Mouse (Mus musculus): ENCODE measurements around the gene Il17rd. TPM values are rescaled to one million over a fixed set of nuclear protein-coding genes. Genes with fewer than 3 reads are reported as not detected.

Gene Il17rd
- polyA plus RNA-seq, 1 experiment from 2014 or later, result 1.9 TPM

GRCm38 (mm10) chr14:27116577-27117165, 77.9 kb downstream of the Il17rd start:
- Histone ChIP-seq H3K36me3 (ENCODE audit: control insufficient read depth, insufficient read depth, low read length) (no peaks in the 10 kb centered on the region), H3K4me3 (ENCODE audit: low read depth, low read length) (no peak overlapping the region), H3K27me3 (ENCODE audit: control insufficient read depth, insufficient read depth, low read depth, low read length) (peaks cover 23% of the 10 kb centered on the region), H3K9me3 (replicated peaks; ENCODE audit: control insufficient read depth, low read length, poor library complexity, severe bottlenecking) (no peaks in the 10 kb centered on the region), H3K4me2 (ENCODE audit: low read length) (no peak overlapping the region), H3K27ac (ENCODE audit: low read length) (no peak overlapping the region), H3K4me1 (ENCODE audit: control insufficient read depth, insufficient read depth, low read length) (peaks cover 11% of the 10 kb centered on the region), H3K9ac (ENCODE audit: low read depth, low read length) (no peak overlapping the region)
- WGBS, result 76% methylated on average over 4 of the region's 4 CpGs
- ATAC-seq, result no peak

GRCm38 (mm10) chr14:27118546-27118945, 79.8 kb downstream of the Il17rd start:
- Histone ChIP-seq H3K4me2 (ENCODE audit: low read length) (no peak overlapping the region), H3K36me3 (ENCODE audit: control insufficient read depth, insufficient read depth, low read length) (no peaks in the 10 kb centered on the region), H3K27me3 (ENCODE audit: control insufficient read depth, insufficient read depth, low read depth, low read length) (peaks cover 20% of the 10 kb centered on the region), H3K4me1 (ENCODE audit: control insufficient read depth, insufficient read depth, low read length) (peaks cover 11% of the 10 kb centered on the region), H3K9me3 (replicated peaks; ENCODE audit: control insufficient read depth, low read length, poor library complexity, severe bottlenecking) (no peaks in the 10 kb centered on the region), H3K4me3 (ENCODE audit: low read depth, low read length) (no peak overlapping the region), H3K27ac (ENCODE audit: low read length) (no peak overlapping the region), H3K9ac (ENCODE audit: low read depth, low read length) (no peak overlapping the region)
- no peak for ATAC-seq
- WGBS, result 84% methylated on average over 5 of the region's 5 CpGs

GRCm38 (mm10) chr14:27122646-27123045, 83.9 kb downstream of the Il17rd start:
- H3K27ac ChIP-seq (ENCODE audit: low read length), result no peak overlapping the region
- H3K36me3 ChIP-seq (ENCODE audit: control insufficient read depth, insufficient read depth, low read length), result no peaks in the 10 kb centered on the region
- no peak overlapping the region for H3K4me3 ChIP-seq (ENCODE audit: low read depth, low read length)
- no peak for ATAC-seq
- WGBS, result 77% methylated on average over 3 of the region's 3 CpGs
- no peaks in the 10 kb centered on the region for H3K9me3 ChIP-seq (replicated peaks; ENCODE audit: control insufficient read depth, low read length, poor library complexity, severe bottlenecking)
- H3K27me3 ChIP-seq (ENCODE audit: control insufficient read depth, insufficient read depth, low read depth, low read length), result peaks cover 5% of the 10 kb centered on the region; the same call in 1 of the 2 replicates
- no peak overlapping the region for H3K4me2 ChIP-seq (ENCODE audit: low read length)
- no peak overlapping the region for H3K9ac ChIP-seq (ENCODE audit: low read depth, low read length)
- no peaks in the 10 kb centered on the region for H3K4me1 ChIP-seq (ENCODE audit: control insufficient read depth, insufficient read depth, low read length)

GRCm38 (mm10) chr14:27123543-27123942, 84.8 kb downstream of the Il17rd start:
- no peaks in the 10 kb centered on the region for H3K27me3 ChIP-seq (ENCODE audit: control insufficient read depth, insufficient read depth, low read depth, low read length)
- no peak overlapping the region for H3K9ac ChIP-seq (ENCODE audit: low read depth, low read length)
- whole genome bisulfite sequencing, result 56% methylated on average over 8 of the region's 8 CpGs
- no peaks in the 10 kb centered on the region for H3K4me1 ChIP-seq (ENCODE audit: control insufficient read depth, insufficient read depth, low read length)
- no peak overlapping the region for H3K4me2 ChIP-seq (ENCODE audit: low read length)
- H3K4me3 ChIP-seq (ENCODE audit: low read depth, low read length), result no peak overlapping the region
- H3K9me3 ChIP-seq (replicated peaks; ENCODE audit: control insufficient read depth, low read length, poor library complexity, severe bottlenecking), result no peaks in the 10 kb centered on the region
- no peak overlapping the region for H3K27ac ChIP-seq (ENCODE audit: low read length)
- no peaks in the 10 kb centered on the region for H3K36me3 ChIP-seq (ENCODE audit: control insufficient read depth, insufficient read depth, low read length)
- ATAC-seq, result no peak

- Histone ChIP-seq H3K9me3 (replicated peaks; ENCODE audit: control insufficient read depth, low read length, poor library complexity, severe bottlenecking) (no peaks in the 10 kb centered on the region), H3K4me3 (ENCODE audit: low read depth, low read length) (no peak overlapping the region), H3K27me3 (ENCODE audit: control insufficient read depth, insufficient read depth, low read depth, low read length) (no peaks in the 10 kb centered on the region), H3K4me2 (ENCODE audit: low read length) (no peak overlapping the region), H3K27ac (ENCODE audit: low read length) (no peak overlapping the region), H3K4me1 (ENCODE audit: control insufficient read depth, insufficient read depth, low read length) (no peaks in the 10 kb centered on the region), H3K9ac (ENCODE audit: low read depth, low read length) (no peak overlapping the region), H3K36me3 (ENCODE audit: control insufficient read depth, insufficient read depth, low read length) (no peaks in the 10 kb centered on the region)
- WGBS, result 95% methylated on average over 3 of the region's 3 CpGs
- ATAC-seq, result no peak
Measured at GRCm38 (mm10) chr14:27130031-27130430, 91.3 kb downstream of the Il17rd start.

- Histone ChIP-seq H3K4me3 (ENCODE audit: low read depth, low read length) (no peak overlapping the region), H3K9me3 (replicated peaks; ENCODE audit: control insufficient read depth, low read length, poor library complexity, severe bottlenecking) (no peaks in the 10 kb centered on the region), H3K36me3 (ENCODE audit: control insufficient read depth, insufficient read depth, low read length) (no peaks in the 10 kb centered on the region), H3K9ac (ENCODE audit: low read depth, low read length) (no peak overlapping the region), H3K27me3 (ENCODE audit: control insufficient read depth, insufficient read depth, low read depth, low read length) (no peaks in the 10 kb centered on the region), H3K4me2 (ENCODE audit: low read length) (no peak overlapping the region), H3K27ac (ENCODE audit: low read length) (no peak overlapping the region), H3K4me1 (ENCODE audit: control insufficient read depth, insufficient read depth, low read length) (no peaks in the 10 kb centered on the region)
- WGBS, result 89% methylated on average over 1 of the region's 1 CpGs
- ATAC-seq, result no peak
Measured at GRCm38 (mm10) chr14:27130676-27131075, 91.9 kb downstream of the Il17rd start.

GRCm38 (mm10) chr14:27131521-27131920, 92.8 kb downstream of the Il17rd start:
- no peak for ATAC-seq
- Histone ChIP-seq H3K27me3 (ENCODE audit: control insufficient read depth, insufficient read depth, low read depth, low read length) (no peaks in the 10 kb centered on the region), H3K4me3 (ENCODE audit: low read depth, low read length) (no peak overlapping the region), H3K4me2 (ENCODE audit: low read length) (no peak overlapping the region), H3K9ac (ENCODE audit: low read depth, low read length) (no peak overlapping the region), H3K9me3 (replicated peaks; ENCODE audit: control insufficient read depth, low read length, poor library complexity, severe bottlenecking) (no peaks in the 10 kb centered on the region), H3K27ac (ENCODE audit: low read length) (no peak overlapping the region), H3K4me1 (ENCODE audit: control insufficient read depth, insufficient read depth, low read length) (no peaks in the 10 kb centered on the region), H3K36me3 (ENCODE audit: control insufficient read depth, insufficient read depth, low read length) (no peaks in the 10 kb centered on the region)
- WGBS, result 86% methylated on average over 1 of the region's 1 CpGs

- H3K36me3 ChIP-seq (ENCODE audit: control insufficient read depth, insufficient read depth, low read length), result no peaks in the 10 kb centered on the region
- 79% methylated on average over 9 of the region's 9 CpGs for WGBS
- H3K4me3 ChIP-seq (ENCODE audit: low read depth, low read length), result no peak overlapping the region
- no peak overlapping the region for H3K27ac ChIP-seq (ENCODE audit: low read length)
- no peaks in the 10 kb centered on the region for H3K27me3 ChIP-seq (ENCODE audit: control insufficient read depth, insufficient read depth, low read depth, low read length)
- no peaks in the 10 kb centered on the region for H3K4me1 ChIP-seq (ENCODE audit: control insufficient read depth, insufficient read depth, low read length)
- no peak overlapping the region for H3K9ac ChIP-seq (ENCODE audit: low read depth, low read length)
- no peak for ATAC-seq
- H3K9me3 ChIP-seq (replicated peaks; ENCODE audit: control insufficient read depth, low read length, poor library complexity, severe bottlenecking), result no peaks in the 10 kb centered on the region
- H3K4me2 ChIP-seq (ENCODE audit: low read length), result no peak overlapping the region
Measured at GRCm38 (mm10) chr14:27138891-27139290, 100.2 kb downstream of the Il17rd start.

GRCm38 (mm10) chr14:27139968-27140367, 101.2 kb downstream of the Il17rd start:
- ATAC-seq, result no peak
- no peak overlapping the region for H3K27ac ChIP-seq (ENCODE audit: low read length)
- H3K4me2 ChIP-seq (ENCODE audit: low read length), result no peak overlapping the region
- no peaks in the 10 kb centered on the region for H3K9me3 ChIP-seq (replicated peaks; ENCODE audit: control insufficient read depth, low read length, poor library complexity, severe bottlenecking)
- no peaks in the 10 kb centered on the region for H3K4me1 ChIP-seq (ENCODE audit: control insufficient read depth, insufficient read depth, low read length)
- H3K27me3 ChIP-seq (ENCODE audit: control insufficient read depth, insufficient read depth, low read depth, low read length), result no peaks in the 10 kb centered on the region
- H3K9ac ChIP-seq (ENCODE audit: low read depth, low read length), result no peak overlapping the region
- 86% methylated on average over 3 of the region's 3 CpGs for WGBS
- H3K36me3 ChIP-seq (ENCODE audit: control insufficient read depth, insufficient read depth, low read length), result no peaks in the 10 kb centered on the region
- H3K4me3 ChIP-seq (ENCODE audit: low read depth, low read length), result no peak overlapping the region

Measured in midbrain, embryonic 16.5 days (tissue).